Mouse (Mus musculus): ENCODE results near the gene Itga6. TPM values are rescaled to one million over a fixed set of nuclear protein-coding genes. Genes with fewer than 3 reads are reported as not detected.

The Itga6 gene
- polyA plus RNA-seq, 1 experiment: 151 TPM

GRCm38 (mm10) chr2:71726883-71727676 is 18.3 kb upstream of the Itga6 start:
- Histone ChIP-seq H3K36me3 (ENCODE audit: control insufficient read depth, insufficient read depth, low read length, poor library complexity, severe bottlenecking) (no peaks in the 10 kb centered on the region), H3K4me1 (ENCODE audit: control insufficient read depth, insufficient read depth, low read length) (peaks cover 7% of the 10 kb centered on the region), H3K9me3 (replicated peaks; ENCODE audit: control insufficient read depth, insufficient read depth, low read length, poor library complexity, severe bottlenecking) (no peaks in the 10 kb centered on the region), H3K4me3 (ENCODE audit: low read depth, low read length) (no peak overlapping the region), H3K27ac (ENCODE audit: insufficient read depth, low read length) (no peak overlapping the region), H3K27me3 (ENCODE audit: control insufficient read depth, insufficient read depth, low read length, poor library complexity, severe bottlenecking) (no peaks in the 10 kb centered on the region), H3K9ac (ENCODE audit: low read depth, poor library complexity, severe bottlenecking) (no peak overlapping the region)
- TF ChIP-seq CTCF (IDR thresholded peaks at IDR 0.05; ENCODE audit: low read depth, low read length) (no peak), POLR2A (IDR thresholded peaks at IDR 0.05; ENCODE audit: insufficient read depth, low read length) (no peak)

- no peaks in the 10 kb centered on the region for H3K27me3 ChIP-seq (ENCODE audit: control insufficient read depth, insufficient read depth, low read length, poor library complexity, severe bottlenecking)
- H3K9me3 ChIP-seq (replicated peaks; ENCODE audit: control insufficient read depth, insufficient read depth, low read length, poor library complexity, severe bottlenecking): no peaks in the 10 kb centered on the region
- peaks cover 7% of the 10 kb centered on the region for H3K4me1 ChIP-seq (ENCODE audit: control insufficient read depth, insufficient read depth, low read length)
- no peak overlapping the region for H3K9ac ChIP-seq (ENCODE audit: low read depth, poor library complexity, severe bottlenecking)
- no peak overlapping the region for H3K4me3 ChIP-seq (ENCODE audit: low read depth, low read length)
- no peak overlapping the region for H3K27ac ChIP-seq (ENCODE audit: insufficient read depth, low read length)
- no peaks in the 10 kb centered on the region for H3K36me3 ChIP-seq (ENCODE audit: control insufficient read depth, insufficient read depth, low read length, poor library complexity, severe bottlenecking)
- no peak for TF ChIP-seq CTCF (IDR thresholded peaks at IDR 0.05; ENCODE audit: low read depth, low read length)
- TF ChIP-seq EP300 (IDR thresholded peaks at IDR 0.05; ENCODE audit: insufficient read depth, low read depth, low read length): no peak
- TF ChIP-seq POLR2A (IDR thresholded peaks at IDR 0.05; ENCODE audit: insufficient read depth, low read length): no peak
These were observed 17.1 kb upstream of the Itga6 start for GRCm38 (mm10) chr2:71728341-71728740.

GRCm38 (mm10) chr2:71728796-71729195 is 16.6 kb upstream of the Itga6 start:
- no peaks in the 10 kb centered on the region for H3K27me3 ChIP-seq (ENCODE audit: control insufficient read depth, insufficient read depth, low read length, poor library complexity, severe bottlenecking)
- no peaks in the 10 kb centered on the region for H3K9me3 ChIP-seq (replicated peaks; ENCODE audit: control insufficient read depth, insufficient read depth, low read length, poor library complexity, severe bottlenecking)
- H3K4me1 ChIP-seq (ENCODE audit: control insufficient read depth, insufficient read depth, low read length): peaks cover 7% of the 10 kb centered on the region
- no peak overlapping the region for H3K27ac ChIP-seq (ENCODE audit: insufficient read depth, low read length)
- H3K36me3 ChIP-seq (ENCODE audit: control insufficient read depth, insufficient read depth, low read length, poor library complexity, severe bottlenecking): no peaks in the 10 kb centered on the region
- no peak overlapping the region for H3K4me3 ChIP-seq (ENCODE audit: low read depth, low read length)
- TF ChIP-seq POLR2A (IDR thresholded peaks at IDR 0.05; ENCODE audit: insufficient read depth, low read length) (no peak), CTCF (IDR thresholded peaks at IDR 0.05; ENCODE audit: low read depth, low read length) (no peak), EP300 (IDR thresholded peaks at IDR 0.05; ENCODE audit: insufficient read depth, low read depth, low read length) (no peak)
- no peak overlapping the region for H3K9ac ChIP-seq (ENCODE audit: low read depth, poor library complexity, severe bottlenecking)

GRCm38 (mm10) chr2:71730623-71731612 is 14.5 kb upstream of the Itga6 start:
- Histone ChIP-seq H3K4me1 (ENCODE audit: control insufficient read depth, insufficient read depth, low read length) (peaks cover 4% of the 10 kb centered on the region), H3K36me3 (ENCODE audit: control insufficient read depth, insufficient read depth, low read length, poor library complexity, severe bottlenecking) (no peaks in the 10 kb centered on the region), H3K27me3 (ENCODE audit: control insufficient read depth, insufficient read depth, low read length, poor library complexity, severe bottlenecking) (no peaks in the 10 kb centered on the region), H3K9ac (ENCODE audit: low read depth, poor library complexity, severe bottlenecking) (no peak overlapping the region), H3K9me3 (replicated peaks; ENCODE audit: control insufficient read depth, insufficient read depth, low read length, poor library complexity, severe bottlenecking) (no peaks in the 10 kb centered on the region), H3K27ac (ENCODE audit: insufficient read depth, low read length) (no peak overlapping the region), H3K4me3 (ENCODE audit: low read depth, low read length) (no peak overlapping the region)
- TF ChIP-seq EP300 (IDR thresholded peaks at IDR 0.05; ENCODE audit: insufficient read depth, low read depth, low read length): no peak
- TF ChIP-seq POLR2A (IDR thresholded peaks at IDR 0.05; ENCODE audit: insufficient read depth, low read length): no peak
- no peak for TF ChIP-seq CTCF (IDR thresholded peaks at IDR 0.05; ENCODE audit: low read depth, low read length)

GRCm38 (mm10) chr2:71734792-71735392 is 10.5 kb upstream of the Itga6 start:
- H3K4me1 ChIP-seq (ENCODE audit: control insufficient read depth, insufficient read depth, low read length): peaks cover 1% of the 10 kb centered on the region
- no peaks in the 10 kb centered on the region for H3K9me3 ChIP-seq (replicated peaks; ENCODE audit: control insufficient read depth, insufficient read depth, low read length, poor library complexity, severe bottlenecking)

More at GRCm38 (mm10) chr2:71734792-71735392, 10.5 kb upstream of the Itga6 start:
- no peak overlapping the region for H3K27ac ChIP-seq (ENCODE audit: insufficient read depth, low read length)
- no peak overlapping the region for H3K4me3 ChIP-seq (ENCODE audit: low read depth, low read length)
- TF ChIP-seq POLR2A (IDR thresholded peaks at IDR 0.05; ENCODE audit: insufficient read depth, low read length) (no peak), CTCF (IDR thresholded peaks at IDR 0.05; ENCODE audit: low read depth, low read length) (no peak), EP300 (IDR thresholded peaks at IDR 0.05; ENCODE audit: insufficient read depth, low read depth, low read length) (no peak)
- H3K27me3 ChIP-seq (ENCODE audit: control insufficient read depth, insufficient read depth, low read length, poor library complexity, severe bottlenecking): no peaks in the 10 kb centered on the region
- H3K36me3 ChIP-seq (ENCODE audit: control insufficient read depth, insufficient read depth, low read length, poor library complexity, severe bottlenecking): no peaks in the 10 kb centered on the region
- H3K9ac ChIP-seq (ENCODE audit: low read depth, poor library complexity, severe bottlenecking): no peak overlapping the region
